Mouse (Mus musculus): ENCODE data around the gene Atxn2. TPM values are rescaled to one million over a fixed set of nuclear protein-coding genes. Genes with fewer than 3 reads are reported as not detected.
"Not testable (repeated sequence)": the region's sequence is repeated elsewhere in the genome, so short reads cannot be mapped to it uniquely, and the experiment has no call there.

Gene Atxn2
- polyA plus RNA-seq, 1 experiment from 2014 or later = 38.9 TPM

DNA sequence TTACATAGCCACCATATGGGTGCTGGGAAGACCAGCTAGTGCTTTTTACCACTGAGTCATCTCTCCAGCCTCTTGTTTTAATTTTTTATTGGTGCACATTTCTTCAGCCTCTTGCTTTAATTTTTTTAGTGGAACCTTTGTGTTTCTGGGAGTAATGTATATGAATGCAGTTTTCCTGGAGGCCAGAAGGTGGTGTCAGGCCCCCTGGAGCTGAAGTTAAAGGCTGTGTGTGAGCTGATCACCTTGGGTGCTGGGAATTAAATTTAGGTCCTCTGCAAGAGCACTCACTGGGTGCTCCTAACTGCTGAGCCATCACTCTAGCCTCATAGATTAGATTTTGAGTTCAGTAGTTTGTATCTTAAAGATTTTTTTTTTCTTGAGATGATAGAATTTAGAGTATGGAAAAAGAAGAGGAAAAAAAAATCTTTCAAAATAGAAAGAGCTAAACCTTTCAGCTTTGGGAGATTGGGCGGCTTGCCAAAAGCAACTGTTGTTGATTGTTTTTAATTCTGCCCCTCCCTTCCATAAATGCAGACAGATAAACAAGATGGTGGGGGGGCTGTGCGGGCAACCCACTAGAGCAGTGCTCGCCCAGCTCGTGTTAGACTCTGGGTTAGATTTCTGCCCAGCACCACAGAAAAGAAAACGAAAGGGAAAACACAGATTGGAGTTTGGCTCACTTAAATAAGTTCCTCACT is 9.9 kb downstream of the Atxn2 start:
- no peak overlapping the region for H3K4me3 ChIP-seq (ENCODE audit: low read length)
- ATAC-seq (ENCODE audit: low FRiP score, low TSS enrichment) = no peak
- H3K9me3 ChIP-seq (ENCODE audit: low read length) = no peaks in the 10 kb centered on the region
- H3K27me3 ChIP-seq (ENCODE audit: insufficient read depth, low read length) = no peaks in the 10 kb centered on the region
- H3K4me2 ChIP-seq (replicated peaks; ENCODE audit: low read depth, low read length) = no peak overlapping the region
- H3K4me1 ChIP-seq (ENCODE audit: insufficient read depth, low read length) = peaks cover 11% of the 10 kb centered on the region; the same call in 1 of the 2 replicates
- H3K36me3 ChIP-seq (ENCODE audit: insufficient read depth, low read length) = no peaks in the 10 kb centered on the region
- H3K9ac ChIP-seq (replicated peaks; ENCODE audit: low read length) = no peak overlapping the region
- WGBS = 73% methylated on average over 5 of the region's 5 CpGs
- no peak overlapping the region for H3K27ac ChIP-seq (ENCODE audit: low read length)

DNA sequence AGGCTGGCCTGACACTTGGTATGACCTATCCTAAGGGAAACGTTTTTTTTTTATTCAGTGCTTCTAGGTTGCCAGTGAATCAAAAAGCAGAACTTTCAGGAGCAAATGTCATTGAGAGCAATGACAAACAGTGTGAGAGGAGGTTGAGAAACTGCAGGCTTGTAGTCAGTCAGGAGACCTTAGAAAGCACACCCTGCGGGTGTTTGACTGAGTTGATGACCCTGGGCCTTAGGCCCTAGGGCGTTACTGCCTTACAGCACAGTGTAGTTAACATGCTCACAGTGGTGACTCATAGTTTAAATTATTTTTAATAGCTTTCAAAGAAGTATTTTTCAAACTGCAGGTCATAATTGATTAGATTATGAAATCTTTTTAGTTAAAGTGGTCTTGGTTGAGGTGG is 10.7 kb downstream of the Atxn2 start:
- 56% methylated on average over 3 of the region's 3 CpGs for WGBS
- H3K9me3 ChIP-seq (ENCODE audit: low read length) = no peaks in the 10 kb centered on the region
- H3K4me2 ChIP-seq (replicated peaks; ENCODE audit: low read depth, low read length) = no peak overlapping the region
- H3K9ac ChIP-seq (replicated peaks; ENCODE audit: low read length) = no peak overlapping the region
- H3K27me3 ChIP-seq (ENCODE audit: insufficient read depth, low read length) = no peaks in the 10 kb centered on the region
- H3K27ac ChIP-seq (ENCODE audit: low read length) = no peak overlapping the region
- no peaks in the 10 kb centered on the region for H3K36me3 ChIP-seq (ENCODE audit: insufficient read depth, low read length)
- H3K4me3 ChIP-seq (ENCODE audit: low read length) = no peak overlapping the region
- peaks cover 8% of the 10 kb centered on the region; the same call in 1 of the 2 replicates for H3K4me1 ChIP-seq (ENCODE audit: insufficient read depth, low read length)
- no peak for ATAC-seq (ENCODE audit: low FRiP score, low TSS enrichment)

DNA sequence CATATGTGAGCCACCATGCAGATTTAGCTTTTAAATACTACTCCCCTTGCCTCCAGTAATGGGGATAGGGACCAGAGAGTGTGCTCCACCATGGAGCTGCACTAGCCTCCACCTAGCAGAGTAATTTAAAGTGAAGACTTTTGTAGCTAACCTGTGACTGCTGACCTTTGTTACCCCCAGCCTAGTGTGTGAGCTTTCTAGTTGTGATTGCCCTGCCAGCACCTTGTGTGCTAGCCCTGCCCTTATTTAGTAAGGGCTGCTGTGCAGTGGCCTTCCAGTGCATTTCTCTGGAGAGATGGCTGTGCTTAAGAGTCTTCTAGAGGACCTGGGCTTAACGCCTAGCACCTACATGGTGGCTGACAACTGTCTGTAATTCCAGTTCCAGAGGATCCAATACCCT is 13.5 kb downstream of the Atxn2 start:
- Histone ChIP-seq H3K9me3 (ENCODE audit: low read length) (no peaks in the 10 kb centered on the region), H3K4me1 (ENCODE audit: insufficient read depth, low read length) (peaks cover under 1% of the 10 kb centered on the region; the same call in 1 of the 2 replicates), H3K27me3 (ENCODE audit: insufficient read depth, low read length) (no peaks in the 10 kb centered on the region), H3K27ac (ENCODE audit: low read length) (no peak overlapping the region), H3K4me2 (replicated peaks; ENCODE audit: low read depth, low read length) (no peak overlapping the region), H3K9ac (replicated peaks; ENCODE audit: low read length) (no peak overlapping the region), H3K4me3 (ENCODE audit: low read length) (no peak overlapping the region), H3K36me3 (ENCODE audit: insufficient read depth, low read length) (peaks cover 2% of the 10 kb centered on the region; the same call in 1 of the 2 replicates)
- 84% methylated on average over 1 of the region's 1 CpGs for WGBS
- ATAC-seq (ENCODE audit: low FRiP score, low TSS enrichment) = no peak

DNA sequence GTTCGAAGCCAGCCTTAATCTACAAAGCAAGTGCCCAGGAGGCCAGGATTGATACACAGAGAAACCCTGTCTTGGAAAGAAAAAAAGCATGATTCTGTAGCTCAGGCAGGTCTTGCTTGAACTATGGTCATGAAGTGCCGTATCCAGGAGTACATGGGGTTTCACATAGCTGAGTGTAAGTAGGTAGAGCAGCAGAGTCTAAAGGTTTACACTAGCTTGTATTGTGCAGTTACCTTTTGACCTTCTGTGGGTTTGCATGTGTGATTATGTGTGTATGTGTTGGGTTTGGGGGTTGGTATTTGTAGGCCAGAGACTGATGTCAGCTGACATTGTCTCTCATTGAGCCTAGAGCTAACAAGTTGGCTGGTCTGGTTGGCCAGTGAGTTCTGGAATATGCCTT is 18.9 kb downstream of the Atxn2 start:
- Histone ChIP-seq H3K36me3 (ENCODE audit: insufficient read depth, low read length) (peaks cover 7% of the 10 kb centered on the region; the same call in 1 of the 2 replicates), H3K27me3 (ENCODE audit: insufficient read depth, low read length) (no peaks in the 10 kb centered on the region), H3K9me3 (ENCODE audit: low read length) (peaks cover 3% of the 10 kb centered on the region; the same call in 1 of the 2 replicates), H3K4me3 (ENCODE audit: low read length) (no peak overlapping the region), H3K4me1 (ENCODE audit: insufficient read depth, low read length) (no peaks in the 10 kb centered on the region), H3K27ac (ENCODE audit: low read length) (no peak overlapping the region), H3K4me2 (replicated peaks; ENCODE audit: low read depth, low read length) (no peak overlapping the region), H3K9ac (replicated peaks; ENCODE audit: low read length) (no peak overlapping the region)
- no peak for ATAC-seq (ENCODE audit: low FRiP score, low TSS enrichment)
- 89% methylated on average over 2 of the region's 2 CpGs for WGBS

DNA sequence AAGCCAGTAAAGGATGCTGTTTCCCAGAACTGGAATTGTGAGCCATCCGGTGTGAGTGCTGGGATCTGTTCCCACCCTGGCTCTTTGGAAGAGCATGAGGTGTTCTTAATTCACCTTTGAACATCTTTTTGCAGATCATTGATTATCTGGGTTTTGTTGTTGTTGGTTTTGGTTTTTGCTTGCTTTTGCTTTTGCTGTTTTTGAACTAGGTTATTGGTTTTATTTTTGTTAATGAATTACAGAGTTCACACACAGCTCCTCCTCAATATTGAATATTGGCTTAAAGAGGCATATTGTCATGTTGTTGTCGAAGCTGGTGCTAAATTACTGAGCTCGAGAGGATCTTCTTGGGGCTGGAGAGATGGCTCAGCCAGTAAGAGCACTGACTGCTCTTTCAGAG is 25.5 kb downstream of the Atxn2 start:
- H3K36me3 ChIP-seq (ENCODE audit: insufficient read depth, low read length) = 0 out of 2 replicates have a peak, but pooled peaks cover 5% of the 10 kb centered on the region
- H3K27me3 ChIP-seq (ENCODE audit: insufficient read depth, low read length) = no peaks in the 10 kb centered on the region
- peaks cover 3% of the 10 kb centered on the region; the same call in 1 of the 2 replicates for H3K9me3 ChIP-seq (ENCODE audit: low read length)
- H3K4me2 ChIP-seq (replicated peaks; ENCODE audit: low read depth, low read length) = no peak overlapping the region
- no peak for ATAC-seq (ENCODE audit: low FRiP score, low TSS enrichment)
- WGBS = 94% methylated on average over 3 of the region's 3 CpGs
- H3K4me1 ChIP-seq (ENCODE audit: insufficient read depth, low read length) = no peaks in the 10 kb centered on the region
- no peak overlapping the region for H3K4me3 ChIP-seq (ENCODE audit: low read length)
- no peak overlapping the region for H3K9ac ChIP-seq (replicated peaks; ENCODE audit: low read length)
- H3K27ac ChIP-seq (ENCODE audit: low read length) = no peak overlapping the region

DNA sequence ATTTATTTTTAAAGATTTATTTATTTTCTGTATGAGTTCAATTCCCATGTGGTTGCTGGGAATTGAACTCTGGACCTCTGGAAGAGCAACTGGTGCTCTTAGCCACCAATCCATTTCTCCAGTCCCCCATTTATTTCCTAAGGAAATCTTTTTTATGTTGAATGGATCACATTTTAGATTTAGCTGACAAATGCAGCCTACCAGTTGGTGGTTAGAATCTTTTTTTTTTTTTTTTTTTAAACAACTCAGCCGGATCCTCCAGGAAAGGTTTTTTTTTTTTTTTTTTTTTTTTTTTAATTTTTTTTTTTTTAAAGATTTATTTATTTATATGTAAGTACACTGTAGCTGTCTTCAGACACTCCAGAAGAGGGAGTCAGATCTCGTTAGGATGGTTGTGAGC is 27.0 kb downstream of the Atxn2 start:
- 71% methylated on average over 1 of the region's 2 CpGs for WGBS
- not testable (repeated sequence) for ATAC-seq (ENCODE audit: low FRiP score, low TSS enrichment); H3K4me2 ChIP-seq (replicated peaks; ENCODE audit: low read depth, low read length); H3K27me3 ChIP-seq (ENCODE audit: insufficient read depth, low read length); H3K9me3 ChIP-seq (ENCODE audit: low read length); H3K9ac ChIP-seq (replicated peaks; ENCODE audit: low read length); H3K27ac ChIP-seq (ENCODE audit: low read length); H3K4me3 ChIP-seq (ENCODE audit: low read length); H3K36me3 ChIP-seq (ENCODE audit: insufficient read depth, low read length); H3K4me1 ChIP-seq (ENCODE audit: insufficient read depth, low read length)

DNA sequence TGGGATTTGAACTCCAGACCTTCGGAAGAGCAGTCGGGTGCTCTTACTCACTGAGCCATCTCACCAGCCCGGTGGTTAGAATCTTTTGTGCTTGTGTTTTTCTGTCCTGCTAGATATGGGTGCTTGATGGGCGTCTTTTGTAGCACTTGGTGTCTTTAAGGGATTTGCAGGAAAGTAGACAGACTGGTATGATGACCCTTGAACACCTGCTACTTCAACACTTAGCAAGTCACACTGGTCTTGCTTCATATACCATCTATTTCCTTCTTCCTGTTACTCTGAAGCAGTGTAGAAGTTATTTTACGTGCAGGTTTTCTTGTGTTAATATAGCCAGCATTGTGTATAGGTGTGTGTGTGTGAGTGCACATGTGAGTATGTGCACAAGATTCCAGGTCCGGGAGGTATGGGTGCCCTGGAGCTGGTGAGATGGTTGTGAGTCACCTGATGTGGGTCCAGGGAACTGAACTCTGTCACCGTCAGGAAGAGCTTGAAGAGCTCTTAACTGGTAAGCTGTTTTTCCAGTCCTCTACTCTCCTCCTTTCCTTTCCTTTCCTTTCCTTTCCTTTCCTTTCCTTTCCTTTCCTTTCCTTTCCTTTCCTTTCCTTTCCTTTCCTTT is 27.5 kb downstream of the Atxn2 start:
- no peak overlapping the region for H3K9ac ChIP-seq (replicated peaks; ENCODE audit: low read length)
- H3K36me3 ChIP-seq (ENCODE audit: insufficient read depth, low read length) = 0 out of 2 replicates have a peak, but pooled peaks cover 5% of the 10 kb centered on the region
- 86% methylated on average over 7 of the region's 7 CpGs for WGBS
- H3K9me3 ChIP-seq (ENCODE audit: low read length) = peaks cover 3% of the 10 kb centered on the region; the same call in 1 of the 2 replicates
- ATAC-seq (ENCODE audit: low FRiP score, low TSS enrichment) = no peak
- no peaks in the 10 kb centered on the region for H3K4me1 ChIP-seq (ENCODE audit: insufficient read depth, low read length)
- H3K4me3 ChIP-seq (ENCODE audit: low read length) = no peak overlapping the region
- no peak overlapping the region for H3K27ac ChIP-seq (ENCODE audit: low read length)
- no peak overlapping the region for H3K4me2 ChIP-seq (replicated peaks; ENCODE audit: low read depth, low read length)
- no peaks in the 10 kb centered on the region for H3K27me3 ChIP-seq (ENCODE audit: insufficient read depth, low read length)

DNA sequence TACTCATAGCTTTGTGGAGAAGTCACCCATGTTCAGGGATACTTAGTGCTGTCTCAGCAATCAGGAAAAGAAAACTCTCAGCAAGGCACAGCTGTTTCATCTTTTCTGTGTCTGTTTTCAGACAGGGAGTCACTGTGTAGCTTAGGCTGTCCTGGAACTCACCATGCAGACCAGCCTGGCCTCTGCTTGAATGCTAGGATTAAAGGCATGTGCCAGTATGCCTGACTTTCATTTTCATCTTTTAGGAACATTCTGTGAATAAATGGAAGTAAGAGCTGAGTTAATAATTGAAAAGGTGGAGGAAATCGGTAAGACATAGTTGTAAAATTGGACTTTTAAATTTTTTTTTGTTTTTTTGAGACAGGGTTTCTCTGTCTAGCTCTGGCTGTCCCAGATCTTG is 29.4 kb downstream of the Atxn2 start:
- no peaks in the 10 kb centered on the region for H3K27me3 ChIP-seq (ENCODE audit: insufficient read depth, low read length)
- no peak overlapping the region for H3K4me3 ChIP-seq (ENCODE audit: low read length)
- H3K4me2 ChIP-seq (replicated peaks; ENCODE audit: low read depth, low read length) = no peak overlapping the region
- WGBS = 84% methylated on average over 1 of the region's 1 CpGs
- H3K27ac ChIP-seq (ENCODE audit: low read length) = no peak overlapping the region
- H3K4me1 ChIP-seq (ENCODE audit: insufficient read depth, low read length) = no peaks in the 10 kb centered on the region
- no peak for ATAC-seq (ENCODE audit: low FRiP score, low TSS enrichment)
- H3K36me3 ChIP-seq (ENCODE audit: insufficient read depth, low read length) = no peaks in the 10 kb centered on the region
- no peaks in the 10 kb centered on the region for H3K9me3 ChIP-seq (ENCODE audit: low read length)
- H3K9ac ChIP-seq (replicated peaks; ENCODE audit: low read length) = no peak overlapping the region

DNA sequence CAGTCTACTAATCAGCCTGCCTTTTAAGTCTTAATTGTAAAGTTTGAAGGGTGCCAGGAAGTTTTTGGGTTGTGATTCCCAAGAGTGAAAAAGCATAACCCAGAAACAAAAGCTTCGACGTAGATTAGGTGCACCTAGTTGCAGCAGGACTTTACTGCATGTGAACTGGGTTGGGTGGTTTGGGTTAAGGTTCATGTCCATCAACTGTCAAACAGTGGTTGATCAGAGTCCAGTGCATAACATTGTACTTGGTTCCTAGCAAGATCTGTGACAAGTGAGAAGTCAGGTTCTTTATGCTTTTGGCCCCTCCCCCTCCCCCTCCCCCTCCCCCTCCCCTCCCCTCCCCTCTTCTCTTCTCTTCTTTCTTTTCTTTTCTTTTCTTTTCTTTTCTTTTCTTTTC is 31.8 kb downstream of the Atxn2 start:
- H3K4me1 ChIP-seq (ENCODE audit: insufficient read depth, low read length) = no peaks in the 10 kb centered on the region
- no peak overlapping the region for H3K4me2 ChIP-seq (replicated peaks; ENCODE audit: low read depth, low read length)
- H3K9me3 ChIP-seq (ENCODE audit: low read length) = no peaks in the 10 kb centered on the region
- no peak overlapping the region for H3K9ac ChIP-seq (replicated peaks; ENCODE audit: low read length)
- ATAC-seq (ENCODE audit: low FRiP score, low TSS enrichment) = no peak
- no peaks in the 10 kb centered on the region for H3K27me3 ChIP-seq (ENCODE audit: insufficient read depth, low read length)
- H3K4me3 ChIP-seq (ENCODE audit: low read length) = no peak overlapping the region
- H3K27ac ChIP-seq (ENCODE audit: low read length) = no peak overlapping the region
- 83% methylated on average over 2 of the region's 2 CpGs for WGBS
- H3K36me3 ChIP-seq (ENCODE audit: insufficient read depth, low read length) = 0 out of 2 replicates have a peak, but pooled peaks cover 3% of the 10 kb centered on the region

DNA sequence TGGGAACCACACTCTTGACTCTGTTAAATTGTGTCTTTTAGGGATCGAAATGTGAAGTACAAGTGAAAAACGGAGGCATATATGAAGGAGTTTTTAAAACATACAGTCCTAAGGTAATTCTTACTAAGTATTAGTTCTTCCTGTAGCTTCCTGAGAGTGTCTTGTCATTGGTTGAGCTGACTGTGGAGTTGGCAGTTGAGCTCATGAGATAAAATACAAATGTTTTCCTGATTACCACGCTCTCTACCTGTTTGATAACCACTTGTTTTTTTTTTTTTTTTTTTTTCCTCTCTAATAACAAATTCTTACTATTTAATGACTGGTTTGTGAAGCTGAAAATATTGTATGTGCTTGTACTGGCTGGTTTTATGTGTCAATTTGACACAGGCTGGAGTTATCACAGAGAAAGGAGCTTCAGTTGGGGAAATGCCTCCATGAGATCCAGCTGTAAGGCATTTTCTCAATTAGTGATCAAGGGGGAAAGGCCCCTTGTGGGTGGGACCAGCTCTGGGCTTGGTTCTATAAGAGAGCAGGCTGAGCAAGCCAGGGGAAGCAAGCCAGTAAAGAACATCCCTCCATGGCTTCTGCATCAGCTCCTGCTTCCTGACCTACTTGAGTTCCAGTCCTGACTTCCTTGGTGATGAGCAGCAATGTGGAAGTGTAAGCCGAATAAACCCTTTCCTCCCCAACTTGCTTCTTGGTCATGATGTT is 36.9 kb downstream of the Atxn2 start:
- not testable (repeated sequence) for H3K27ac ChIP-seq (ENCODE audit: low read length); H3K4me2 ChIP-seq (replicated peaks; ENCODE audit: low read depth, low read length); ATAC-seq (ENCODE audit: low FRiP score, low TSS enrichment); H3K9me3 ChIP-seq (ENCODE audit: low read length); H3K4me3 ChIP-seq (ENCODE audit: low read length); H3K4me1 ChIP-seq (ENCODE audit: insufficient read depth, low read length); H3K27me3 ChIP-seq (ENCODE audit: insufficient read depth, low read length); H3K9ac ChIP-seq (replicated peaks; ENCODE audit: low read length)
- H3K36me3 ChIP-seq (ENCODE audit: insufficient read depth, low read length) = peaks cover 18% of the 10 kb centered on the region
- 98% methylated on average over 4 of the region's 4 CpGs for WGBS

All from kidney, embryonic 16.5 days (tissue).